Mouse (Mus musculus): ENCODE measurements at regions not wholly inside any gene's neighbourhood (a gene's known extent, or its start where the extent isn't known, plus 50 kb on each side); places are given as distances from the start of the nearest gene placed in this dataset.

DNA sequence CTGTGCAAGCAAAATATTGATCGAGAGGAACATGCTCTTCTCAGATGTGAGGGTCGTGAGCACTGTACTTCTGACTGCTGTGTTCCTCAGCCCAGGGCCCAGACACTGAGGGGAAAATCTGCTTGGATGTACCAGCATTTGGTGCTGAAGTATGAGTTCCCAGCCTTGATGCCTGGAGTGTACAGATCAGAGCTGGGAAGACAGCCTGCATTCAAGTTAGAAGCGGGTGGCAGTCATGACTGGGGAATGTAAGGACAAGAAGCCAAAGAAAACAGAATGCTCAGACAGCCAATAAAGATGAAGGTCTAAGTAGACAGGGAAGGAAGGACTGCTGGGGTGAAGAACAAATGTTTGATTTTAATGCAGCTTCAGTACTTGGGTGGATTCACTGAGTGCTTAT, 148.9 kb downstream of the Lurap1l start:
- WGBS = 86% methylated on average over 3 of the region's 3 CpGs
- H3K4me3 ChIP-seq (ENCODE audit: low read depth, low read length) = no peak overlapping the region
- H3K36me3 ChIP-seq (ENCODE audit: control insufficient read depth, insufficient read depth, low read length) = no peaks in the 10 kb centered on the region
- H3K27ac ChIP-seq (ENCODE audit: low read depth, low read length) = no peak overlapping the region
- H3K9me3 ChIP-seq (ENCODE audit: control insufficient read depth, low read length) = no peaks in the 10 kb centered on the region
- no peaks in the 10 kb centered on the region for H3K27me3 ChIP-seq (ENCODE audit: control insufficient read depth, insufficient read depth, low read length)
- H3K9ac ChIP-seq (ENCODE audit: low read depth, low read length) = no peak overlapping the region
- H3K4me2 ChIP-seq (replicated peaks; ENCODE audit: low read depth, low read length) = no peak overlapping the region
- no peaks in the 10 kb centered on the region for H3K4me1 ChIP-seq (replicated peaks; ENCODE audit: control insufficient read depth, insufficient read depth, low read length)
- DNase-seq (ENCODE audit: low spot score) (no peak), ATAC-seq (ENCODE audit: low FRiP score) (no peak)

DNA sequence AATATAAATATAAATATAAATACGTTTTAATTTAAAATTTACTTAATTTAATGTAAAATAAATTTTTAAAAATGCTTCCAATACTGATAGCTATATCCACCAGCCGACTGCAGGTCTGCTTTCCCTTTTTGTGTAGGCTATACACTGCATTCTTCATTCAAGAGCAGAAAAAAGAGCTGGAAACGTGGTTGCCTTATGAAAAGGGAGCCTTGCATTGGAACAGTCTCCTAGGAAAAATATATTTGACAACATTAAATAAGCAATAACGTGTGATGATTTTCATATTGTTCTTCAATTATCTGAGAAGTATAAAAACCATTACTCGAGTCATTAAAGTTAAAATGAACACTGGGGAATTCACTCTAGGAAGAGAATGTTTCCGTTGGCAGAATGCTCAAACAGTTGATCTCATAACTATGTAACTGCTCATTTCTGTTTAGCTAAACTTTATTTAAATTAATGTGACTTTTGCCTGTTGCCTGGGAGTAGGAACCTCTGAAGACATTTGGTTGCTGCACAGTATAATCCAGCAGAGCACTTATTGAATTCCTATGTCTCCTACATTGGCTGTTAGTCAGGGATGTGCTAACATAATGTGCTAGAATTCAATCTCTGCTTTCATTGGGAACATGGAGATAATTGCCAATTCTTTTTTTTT, 172.0 kb downstream of the Lurap1l start:
- H3K27ac ChIP-seq (ENCODE audit: low read depth, low read length) = no peak overlapping the region
- H3K36me3 ChIP-seq (ENCODE audit: control insufficient read depth, insufficient read depth, low read length) = no peaks in the 10 kb centered on the region
- no peaks in the 10 kb centered on the region for H3K9me3 ChIP-seq (ENCODE audit: control insufficient read depth, low read length)
- H3K4me3 ChIP-seq (ENCODE audit: low read depth, low read length) = no peak overlapping the region
- no peaks in the 10 kb centered on the region for H3K27me3 ChIP-seq (ENCODE audit: control insufficient read depth, insufficient read depth, low read length)
- no peaks in the 10 kb centered on the region for H3K4me1 ChIP-seq (replicated peaks; ENCODE audit: control insufficient read depth, insufficient read depth, low read length)
- ATAC-seq (ENCODE audit: low FRiP score) (no peak), DNase-seq (ENCODE audit: low spot score) (no peak)
- 79% methylated on average over 6 of the region's 6 CpGs for WGBS
- no peak overlapping the region for H3K4me2 ChIP-seq (replicated peaks; ENCODE audit: low read depth, low read length)
- no peak overlapping the region for H3K9ac ChIP-seq (ENCODE audit: low read depth, low read length)

- Histone ChIP-seq H3K36me3 (ENCODE audit: control insufficient read depth, insufficient read depth, low read length) (no peaks in the 10 kb centered on the region), H3K27ac (ENCODE audit: low read depth, low read length) (no peak overlapping the region), H3K27me3 (ENCODE audit: control insufficient read depth, insufficient read depth, low read length) (no peaks in the 10 kb centered on the region), H3K9ac (ENCODE audit: low read depth, low read length) (no peak overlapping the region), H3K4me2 (replicated peaks; ENCODE audit: low read depth, low read length) (no peak overlapping the region), H3K9me3 (ENCODE audit: control insufficient read depth, low read length) (no peaks in the 10 kb centered on the region), H3K4me1 (replicated peaks; ENCODE audit: control insufficient read depth, insufficient read depth, low read length) (no peaks in the 10 kb centered on the region), H3K4me3 (ENCODE audit: low read depth, low read length) (no peak overlapping the region)
- 64% methylated on average over 4 of the region's 4 CpGs for WGBS
- DNase-seq (ENCODE audit: low spot score) (no peak), ATAC-seq (ENCODE audit: low FRiP score) (no peak)
Measured at GRCm38 (mm10) chr4:81085188-81085587, 174.7 kb downstream of the Lurap1l start.

DNA sequence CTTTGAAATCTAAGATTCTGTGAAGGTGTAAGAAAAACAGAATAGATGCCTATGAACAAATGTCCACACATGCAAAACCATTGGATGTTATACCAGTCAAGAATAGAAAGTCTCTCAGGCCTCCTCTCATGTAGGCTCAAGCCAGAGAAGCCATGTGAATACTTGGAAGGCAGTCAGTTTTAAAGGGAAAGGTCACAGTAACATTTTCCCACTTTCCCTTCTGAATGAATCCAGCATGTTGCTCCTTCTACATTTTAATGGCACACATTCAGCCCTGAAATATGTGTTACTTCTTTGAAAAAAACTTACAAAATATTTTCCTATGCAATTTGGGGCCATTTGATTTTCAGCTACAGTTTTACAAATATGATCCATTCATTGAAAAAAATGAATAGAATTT, 186.1 kb downstream of the Lurap1l start:
- no peak overlapping the region for H3K27ac ChIP-seq (ENCODE audit: low read depth, low read length)
- H3K9ac ChIP-seq (ENCODE audit: low read depth, low read length) = no peak overlapping the region
- ATAC-seq (ENCODE audit: low FRiP score) (no peak), DNase-seq (ENCODE audit: low spot score) (no peak)
- H3K4me2 ChIP-seq (replicated peaks; ENCODE audit: low read depth, low read length) = no peak overlapping the region
- no peak overlapping the region for H3K4me3 ChIP-seq (ENCODE audit: low read depth, low read length)
- no peaks in the 10 kb centered on the region for H3K4me1 ChIP-seq (replicated peaks; ENCODE audit: control insufficient read depth, insufficient read depth, low read length)
- H3K27me3 ChIP-seq (ENCODE audit: control insufficient read depth, insufficient read depth, low read length) = no peaks in the 10 kb centered on the region
- H3K36me3 ChIP-seq (ENCODE audit: control insufficient read depth, insufficient read depth, low read length) = no peaks in the 10 kb centered on the region
- H3K9me3 ChIP-seq (ENCODE audit: control insufficient read depth, low read length) = no peaks in the 10 kb centered on the region

GRCm38 (mm10) chr4:81097597-81097996, 187.2 kb downstream of the Lurap1l start:
- H3K36me3 ChIP-seq (ENCODE audit: control insufficient read depth, insufficient read depth, low read length) = no peaks in the 10 kb centered on the region
- 89% methylated on average over 1 of the region's 1 CpGs for WGBS
- H3K27me3 ChIP-seq (ENCODE audit: control insufficient read depth, insufficient read depth, low read length) = no peaks in the 10 kb centered on the region
- H3K4me3 ChIP-seq (ENCODE audit: low read depth, low read length) = no peak overlapping the region
- no peak overlapping the region for H3K27ac ChIP-seq (ENCODE audit: low read depth, low read length)
- H3K4me2 ChIP-seq (replicated peaks; ENCODE audit: low read depth, low read length) = no peak overlapping the region
- H3K9ac ChIP-seq (ENCODE audit: low read depth, low read length) = no peak overlapping the region
- H3K4me1 ChIP-seq (replicated peaks; ENCODE audit: control insufficient read depth, insufficient read depth, low read length) = no peaks in the 10 kb centered on the region
- H3K9me3 ChIP-seq (ENCODE audit: control insufficient read depth, low read length) = no peaks in the 10 kb centered on the region
- ATAC-seq (ENCODE audit: low FRiP score) (no peak), DNase-seq (ENCODE audit: low spot score) (no peak)

GRCm38 (mm10) chr4:81101049-81101448, 190.6 kb downstream of the Lurap1l start:
- no peak for DNase-seq (ENCODE audit: low spot score)
- Histone ChIP-seq H3K4me3 (ENCODE audit: low read depth, low read length) (no peak overlapping the region), H3K9me3 (ENCODE audit: control insufficient read depth, low read length) (no peaks in the 10 kb centered on the region), H3K27me3 (ENCODE audit: control insufficient read depth, insufficient read depth, low read length) (no peaks in the 10 kb centered on the region), H3K4me1 (replicated peaks; ENCODE audit: control insufficient read depth, insufficient read depth, low read length) (no peaks in the 10 kb centered on the region), H3K4me2 (replicated peaks; ENCODE audit: low read depth, low read length) (no peak overlapping the region), H3K9ac (ENCODE audit: low read depth, low read length) (no peak overlapping the region), H3K36me3 (ENCODE audit: control insufficient read depth, insufficient read depth, low read length) (no peaks in the 10 kb centered on the region), H3K27ac (ENCODE audit: low read depth, low read length) (no peak overlapping the region)
- ATAC-seq (ENCODE audit: low FRiP score) = no peak
- 82% methylated on average over 2 of the region's 2 CpGs for WGBS

DNA sequence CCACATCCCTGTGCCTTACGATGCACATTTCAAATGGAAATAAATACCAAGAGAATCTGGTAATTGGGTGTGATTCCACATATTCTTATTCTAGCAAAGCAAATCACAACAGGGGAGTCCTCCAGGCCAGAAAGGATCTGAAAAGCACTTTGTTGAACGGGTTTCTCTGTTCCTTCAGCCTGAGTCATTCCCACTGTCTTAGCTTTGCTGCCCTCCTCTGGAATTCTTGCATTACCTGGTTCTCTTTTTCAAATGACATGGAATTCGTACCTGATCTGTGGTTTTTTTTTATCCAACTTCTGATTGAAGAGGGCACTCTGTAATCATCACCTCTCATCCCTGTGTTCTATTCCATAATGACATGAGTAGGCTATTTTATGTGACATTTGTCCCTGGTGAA, 200.9 kb downstream of the Lurap1l start:
- no peaks in the 10 kb centered on the region for H3K4me1 ChIP-seq (replicated peaks; ENCODE audit: control insufficient read depth, insufficient read depth, low read length)
- 61% methylated on average over 3 of the region's 3 CpGs for WGBS
- H3K9ac ChIP-seq (ENCODE audit: low read depth, low read length) = no peak overlapping the region
- DNase-seq (ENCODE audit: low spot score) (no peak), ATAC-seq (ENCODE audit: low FRiP score) (no peak)
- H3K4me2 ChIP-seq (replicated peaks; ENCODE audit: low read depth, low read length) = no peak overlapping the region
- no peaks in the 10 kb centered on the region for H3K36me3 ChIP-seq (ENCODE audit: control insufficient read depth, insufficient read depth, low read length)
- H3K27ac ChIP-seq (ENCODE audit: low read depth, low read length) = no peak overlapping the region
- H3K9me3 ChIP-seq (ENCODE audit: control insufficient read depth, low read length) = no peaks in the 10 kb centered on the region
- H3K27me3 ChIP-seq (ENCODE audit: control insufficient read depth, insufficient read depth, low read length) = no peaks in the 10 kb centered on the region
- H3K4me3 ChIP-seq (ENCODE audit: low read depth, low read length) = no peak overlapping the region

DNA sequence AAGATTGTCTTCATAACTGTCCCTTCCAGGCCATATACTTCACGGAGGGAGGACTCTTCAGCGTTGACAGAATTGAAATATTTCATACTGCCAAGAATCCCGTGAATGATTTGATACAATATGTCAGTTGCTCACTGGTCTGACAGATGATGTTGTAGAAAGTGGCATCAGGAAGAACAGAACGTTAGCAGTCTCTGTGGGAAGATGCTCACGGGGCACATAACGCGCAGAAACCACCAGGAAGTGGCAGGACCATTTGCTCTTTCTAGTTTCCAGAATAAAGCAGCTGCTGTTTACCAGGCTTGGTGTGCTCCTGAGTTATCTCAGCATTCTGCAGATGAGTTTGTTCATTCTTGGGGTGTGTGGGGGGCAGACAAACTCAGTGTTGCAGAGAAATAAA, 206.0 kb downstream of the Lurap1l start:
- DNase-seq (ENCODE audit: low spot score) (no peak), ATAC-seq (ENCODE audit: low FRiP score) (no peak)
- no peaks in the 10 kb centered on the region for H3K9me3 ChIP-seq (ENCODE audit: control insufficient read depth, low read length)
- no peaks in the 10 kb centered on the region for H3K36me3 ChIP-seq (ENCODE audit: control insufficient read depth, insufficient read depth, low read length)
- H3K9ac ChIP-seq (ENCODE audit: low read depth, low read length) = no peak overlapping the region
- no peak overlapping the region for H3K27ac ChIP-seq (ENCODE audit: low read depth, low read length)
- H3K4me1 ChIP-seq (replicated peaks; ENCODE audit: control insufficient read depth, insufficient read depth, low read length) = no peaks in the 10 kb centered on the region
- H3K27me3 ChIP-seq (ENCODE audit: control insufficient read depth, insufficient read depth, low read length) = no peaks in the 10 kb centered on the region
- no peak overlapping the region for H3K4me2 ChIP-seq (replicated peaks; ENCODE audit: low read depth, low read length)
- WGBS = 85% methylated on average over 7 of the region's 7 CpGs
- no peak overlapping the region for H3K4me3 ChIP-seq (ENCODE audit: low read depth, low read length)

- Histone ChIP-seq H3K36me3 (ENCODE audit: control insufficient read depth, insufficient read depth, low read length) (no peaks in the 10 kb centered on the region), H3K9ac (ENCODE audit: low read depth, low read length) (no peak overlapping the region), H3K27ac (ENCODE audit: low read depth, low read length) (no peak overlapping the region), H3K27me3 (ENCODE audit: control insufficient read depth, insufficient read depth, low read length) (no peaks in the 10 kb centered on the region), H3K4me3 (ENCODE audit: low read depth, low read length) (no peak overlapping the region), H3K9me3 (ENCODE audit: control insufficient read depth, low read length) (no peaks in the 10 kb centered on the region), H3K4me1 (replicated peaks; ENCODE audit: control insufficient read depth, insufficient read depth, low read length) (no peaks in the 10 kb centered on the region), H3K4me2 (replicated peaks; ENCODE audit: low read depth, low read length) (no peak overlapping the region)
- WGBS = 66% methylated on average over 3 of the region's 3 CpGs
- ATAC-seq (ENCODE audit: low FRiP score) (no peak), DNase-seq (ENCODE audit: low spot score) (no peak)
Measured at GRCm38 (mm10) chr4:81124155-81124554, 213.7 kb downstream of the Lurap1l start.
